Mouse (Mus musculus): ENCODE results near the gene Aldh16a1.
"Not testable (repeated sequence)": the region's sequence is repeated elsewhere in the genome, so short reads cannot be mapped to it uniquely, and the experiment has no call there.

The Aldh16a1 gene

DNA sequence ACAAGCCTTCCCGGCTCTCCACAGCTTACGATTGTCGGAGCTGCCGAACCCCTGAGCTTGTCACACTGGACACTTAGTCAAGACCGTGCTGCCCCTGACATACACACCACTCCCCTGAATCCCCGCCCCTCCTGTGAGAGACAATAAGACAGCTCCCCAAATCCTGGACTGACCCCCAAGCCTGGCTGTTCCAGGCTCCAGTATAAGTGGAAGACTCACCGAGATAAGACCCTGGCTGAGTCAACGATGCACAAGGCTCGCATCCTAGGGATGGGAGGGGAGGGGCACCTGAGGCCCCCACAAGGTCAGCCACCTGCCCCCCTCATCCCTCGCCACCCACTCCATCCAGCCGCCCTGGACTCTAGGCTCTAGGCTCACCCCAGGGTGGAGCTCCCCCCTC, 22.5 kb downstream of the Aldh16a1 start:
- DNase-seq, result no peak

DNA sequence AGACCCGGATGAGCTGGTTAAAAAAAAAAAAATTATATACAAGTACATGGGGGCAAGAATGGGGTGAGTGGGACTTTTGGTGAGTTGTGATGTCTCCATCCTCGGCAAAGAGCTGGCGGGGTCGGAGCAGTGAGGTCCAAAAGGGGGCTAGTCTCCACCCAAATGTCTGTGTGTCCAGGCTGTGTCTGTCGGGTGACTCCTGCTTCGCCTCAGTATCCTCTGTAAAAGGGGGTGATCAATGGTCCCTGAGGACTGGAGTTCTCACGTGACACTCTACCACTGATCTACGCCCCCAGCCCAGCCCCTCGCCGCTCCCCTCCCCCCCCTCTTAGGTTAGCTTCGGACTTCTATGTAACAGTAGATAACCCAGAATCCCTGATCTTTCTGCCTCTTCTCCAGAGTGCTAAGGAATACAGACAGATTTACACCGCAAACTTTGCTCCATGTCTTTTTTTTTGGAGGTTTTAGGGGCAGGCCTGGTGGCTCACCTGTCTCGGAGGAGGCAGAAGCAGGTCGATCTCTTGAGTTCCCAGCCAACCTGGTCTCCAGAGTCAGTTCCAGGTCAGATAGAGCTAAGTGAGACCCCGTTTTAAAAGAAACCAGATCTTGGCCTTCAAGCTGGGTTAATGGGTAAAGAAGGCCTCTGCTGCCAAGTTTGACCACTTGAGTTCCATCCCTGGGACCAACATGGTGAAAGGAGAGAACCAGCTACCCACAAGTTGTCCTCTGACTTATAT, 24.4 kb downstream of the Aldh16a1 start:
- no peak for DNase-seq

DNA sequence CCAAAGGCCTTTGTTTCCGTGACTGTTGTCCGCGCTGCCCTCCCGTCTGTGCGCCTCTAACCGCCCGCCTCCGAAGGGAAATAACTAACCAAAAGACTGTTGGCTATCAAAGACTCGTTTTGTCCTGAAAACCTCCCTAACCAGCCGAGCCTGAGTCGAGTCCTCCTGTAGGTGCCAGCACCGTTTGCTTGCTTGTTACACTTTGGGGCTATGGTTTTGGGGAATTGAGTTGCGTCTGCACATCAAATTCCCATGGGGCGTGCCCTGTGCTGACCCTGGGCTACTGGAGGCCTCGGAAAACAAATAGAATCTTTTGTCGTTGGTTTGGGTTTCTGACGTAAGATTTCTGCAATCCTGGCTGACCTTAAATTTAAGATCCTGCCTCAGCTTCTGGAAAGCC, 25.1 kb downstream of the Aldh16a1 start:
- no peak for DNase-seq

DNA sequence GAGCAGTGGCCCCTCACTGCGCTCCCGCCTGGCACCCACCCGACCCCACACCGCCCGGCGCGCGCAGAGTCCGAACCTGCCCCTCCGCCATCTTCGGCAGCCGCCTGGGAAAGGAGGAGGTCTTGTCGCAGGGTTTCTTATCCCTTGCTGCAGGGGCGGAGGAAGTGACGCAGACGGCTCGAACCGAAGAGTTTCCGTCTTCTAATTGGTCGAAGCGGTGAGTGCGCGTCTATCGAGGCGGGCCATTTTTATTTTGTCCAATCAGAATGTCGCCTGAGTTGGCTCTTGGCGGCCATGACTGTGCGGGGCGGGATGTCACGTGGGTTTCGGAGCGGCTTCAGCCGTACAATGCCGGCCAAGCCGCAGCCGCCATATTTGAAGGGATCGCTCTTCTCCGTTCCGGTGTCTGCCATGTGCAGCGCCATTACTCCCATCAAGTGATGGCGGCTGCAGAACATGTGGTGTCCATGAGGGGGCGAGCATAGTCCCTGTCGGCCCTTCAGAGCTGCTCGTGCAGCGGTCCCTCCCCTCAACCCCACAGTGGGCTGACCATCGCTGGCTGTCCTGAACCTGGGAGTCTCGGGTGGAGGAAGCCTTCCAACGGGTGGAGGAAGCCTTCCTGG, 25.6 kb downstream of the Aldh16a1 start, which contains the start of gene Rpl13a:
Gene Rpl13a, minus strand, starts transcription at position 138 of the 623 bp plus-strand sequence.
- DNase-seq, result peak; percentile 98 to 99

DNA sequence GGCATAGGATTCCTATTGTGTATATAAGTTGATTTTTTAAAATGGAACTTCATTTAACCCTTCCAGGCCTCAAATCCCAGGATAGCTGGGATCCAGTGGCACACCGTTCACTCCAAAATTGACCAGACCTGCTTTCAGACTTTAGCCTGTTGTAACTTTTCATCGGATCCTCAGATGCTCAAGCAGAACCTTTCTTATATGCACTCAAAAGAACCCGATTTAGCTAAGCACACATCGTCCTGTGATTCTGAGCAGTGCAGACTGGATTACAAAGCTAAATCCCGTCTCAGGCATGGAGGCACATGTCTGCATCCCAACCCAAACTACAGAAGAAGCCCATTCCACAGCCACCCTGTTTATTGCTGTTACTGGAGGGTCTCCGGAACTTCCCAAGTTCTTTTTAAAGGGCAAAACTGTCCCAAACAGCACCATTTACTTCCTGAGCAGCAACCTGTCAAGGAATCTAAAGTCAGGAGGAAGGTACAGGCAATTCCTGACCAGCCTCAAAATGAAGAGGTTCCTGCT, 26.6 kb downstream of the Aldh16a1 start:
- DNase-seq, result no peak

DNA sequence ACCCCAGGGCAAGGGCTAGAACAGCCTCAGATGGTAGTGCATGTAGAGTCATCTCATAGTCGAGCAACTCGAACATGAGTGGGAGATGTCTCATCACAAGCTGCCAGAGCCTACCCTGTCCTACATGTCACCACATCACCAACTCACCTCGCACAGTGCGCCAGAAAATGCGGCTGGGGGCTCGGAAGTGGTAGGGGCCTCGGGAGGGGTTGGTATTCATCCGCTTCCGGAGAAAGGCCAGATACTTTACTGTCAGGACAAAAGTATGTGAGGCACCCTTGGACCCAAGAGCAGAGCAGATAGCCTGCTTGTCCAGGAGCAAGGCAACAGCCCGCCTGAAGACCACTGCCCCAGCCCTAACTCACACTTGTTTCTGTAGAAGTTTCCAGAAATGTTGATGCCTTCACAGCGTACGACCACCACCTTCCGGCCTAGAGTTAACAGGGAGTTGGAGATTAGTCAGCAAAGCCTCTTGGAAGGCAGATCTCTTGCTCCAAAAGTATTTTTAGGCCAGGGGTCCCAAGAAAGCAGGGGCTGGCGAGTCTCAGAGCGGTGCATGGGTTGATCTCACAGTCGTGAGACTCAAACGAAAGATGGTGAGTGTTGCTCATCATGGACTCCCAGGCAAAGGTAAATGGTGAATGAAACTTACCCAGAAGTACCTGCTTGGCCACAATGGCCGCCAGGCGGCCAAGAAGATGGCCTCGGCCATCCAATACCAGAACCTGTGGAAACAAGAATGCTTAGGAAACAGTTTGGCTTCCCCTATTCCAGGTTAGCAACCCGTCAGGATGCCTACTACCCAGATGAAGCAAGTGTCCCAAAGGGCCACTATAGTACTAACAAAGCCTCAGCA, 27.3 kb downstream of the Aldh16a1 start:
- DNase-seq, result no peak

DNA sequence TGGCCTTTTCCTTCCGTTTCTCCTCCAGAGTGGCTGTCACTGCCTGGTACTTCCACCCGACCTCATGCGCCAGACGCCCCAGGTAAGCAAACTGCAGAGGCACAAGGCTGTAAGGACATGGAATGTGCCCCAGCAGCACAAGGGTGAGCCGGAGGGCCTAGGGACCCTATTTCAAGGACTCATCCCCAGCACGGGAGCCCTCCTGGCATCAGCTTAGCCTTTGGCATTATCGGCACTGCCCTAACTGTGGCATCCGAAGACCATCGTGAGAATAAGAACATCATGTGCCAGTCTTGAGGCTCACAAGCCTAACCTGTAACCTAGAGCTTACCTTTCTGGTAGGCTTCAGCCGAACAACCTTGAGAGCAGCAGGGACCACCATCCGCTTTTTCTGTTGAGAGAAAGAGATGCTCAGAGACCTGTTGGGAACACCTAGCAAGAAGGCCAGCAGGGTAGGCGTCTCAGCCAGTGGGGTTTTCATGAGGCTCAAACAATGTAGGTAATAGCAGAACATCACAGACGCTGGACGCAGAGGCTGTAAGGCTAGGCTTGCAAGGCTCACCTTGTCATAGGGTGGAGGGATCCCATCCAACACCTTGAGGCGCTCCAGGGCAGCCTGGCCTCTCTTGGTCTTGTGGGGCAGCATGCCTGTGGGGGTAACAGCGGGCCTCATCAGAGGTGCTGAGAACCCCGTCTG, 28.1 kb downstream of the Aldh16a1 start:
- DNase-seq, result no peak

DNA sequence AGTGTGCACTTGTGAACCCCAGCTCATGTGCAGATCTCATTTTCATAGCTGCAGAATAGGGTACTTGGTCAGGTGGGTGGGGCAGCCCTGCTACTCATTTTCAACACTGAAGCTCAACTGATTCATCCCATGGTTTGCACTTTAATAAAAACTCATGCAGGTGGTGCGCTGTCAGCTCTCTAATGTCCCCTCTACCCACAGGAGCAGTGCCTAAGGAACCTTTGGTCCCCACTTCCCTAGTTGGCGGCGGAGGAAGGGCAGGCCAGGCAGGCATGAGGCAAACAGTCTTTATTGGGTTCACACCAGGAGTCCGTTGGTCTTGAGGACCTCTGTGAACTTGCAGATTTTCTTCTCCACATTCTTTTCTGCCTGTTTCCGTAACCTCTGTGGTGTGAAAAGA, 28.7 kb downstream of the Aldh16a1 start:
- DNase-seq, result not testable (repeated sequence)

DNA sequence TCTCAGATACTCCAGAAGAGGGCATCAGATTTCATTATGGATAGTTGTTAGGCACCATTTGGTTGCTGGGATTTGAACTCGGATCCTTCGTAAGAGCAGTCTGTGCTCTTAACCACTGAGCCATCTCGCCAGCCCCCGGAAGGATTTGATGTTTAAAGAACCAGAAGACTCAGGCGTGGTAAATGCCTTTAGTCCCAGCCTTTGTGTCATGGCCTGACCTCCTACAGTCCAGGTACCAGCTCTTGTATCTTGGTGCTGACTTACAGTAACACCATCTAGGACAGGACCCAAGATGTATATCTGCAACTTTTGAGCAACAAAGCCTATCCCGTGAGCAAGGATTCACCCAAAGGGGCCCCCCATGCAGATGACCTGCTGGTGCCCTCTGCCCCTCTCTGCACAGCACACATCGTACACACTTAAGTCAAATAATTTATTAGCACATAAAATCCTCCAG, 29.2 kb downstream of the Aldh16a1 start:
- DNase-seq, result no peak

DNA sequence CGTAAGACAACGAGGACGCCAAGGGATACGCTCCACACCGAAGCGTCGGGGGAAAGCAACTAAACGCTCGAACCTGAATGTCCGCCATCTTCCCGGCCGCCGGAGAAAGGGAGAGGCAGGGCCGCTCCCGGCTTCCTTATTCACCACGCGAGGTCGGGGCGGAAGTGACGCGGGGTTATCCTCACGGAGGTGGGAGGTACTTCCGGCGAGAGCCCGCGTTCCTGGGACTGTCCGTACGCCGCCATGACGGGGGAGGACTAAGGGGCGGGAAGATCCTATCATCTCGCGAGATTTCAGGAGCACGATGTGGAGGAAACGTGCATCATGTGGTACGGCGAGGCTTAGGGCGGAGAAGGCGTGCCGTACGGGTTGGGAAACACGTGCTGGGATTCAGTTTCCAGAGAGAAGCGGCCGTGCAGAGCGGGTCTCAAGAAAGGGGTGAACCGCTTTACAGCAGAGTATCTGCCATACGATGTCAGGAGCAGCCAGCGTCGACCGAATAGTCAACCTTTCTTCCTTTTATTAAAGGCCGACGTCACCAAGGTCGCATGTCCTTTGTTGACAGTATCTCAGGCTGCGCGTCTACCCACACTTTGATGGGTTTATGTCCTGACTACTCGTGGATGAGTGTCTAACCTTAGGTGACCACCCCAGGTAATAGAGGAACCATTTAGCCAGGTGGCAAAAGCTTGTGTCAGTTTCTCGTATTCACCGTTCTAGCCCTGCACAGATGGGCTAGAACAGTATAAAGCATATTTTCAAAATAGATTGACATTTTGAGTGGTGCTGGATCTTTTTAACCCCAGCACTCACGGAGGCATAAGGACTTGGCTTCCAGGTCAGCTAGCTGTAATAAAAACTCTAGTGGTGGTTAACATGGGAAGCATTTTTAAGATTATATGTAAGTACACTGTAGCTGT, 29.9 kb downstream of the Aldh16a1 start, which contains the start of gene Rps11:
Gene Rps11, minus strand, starts transcription at position 216 of the 920 bp plus-strand sequence.
- peak; percentile 97 to 99 for DNase-seq

DNA sequence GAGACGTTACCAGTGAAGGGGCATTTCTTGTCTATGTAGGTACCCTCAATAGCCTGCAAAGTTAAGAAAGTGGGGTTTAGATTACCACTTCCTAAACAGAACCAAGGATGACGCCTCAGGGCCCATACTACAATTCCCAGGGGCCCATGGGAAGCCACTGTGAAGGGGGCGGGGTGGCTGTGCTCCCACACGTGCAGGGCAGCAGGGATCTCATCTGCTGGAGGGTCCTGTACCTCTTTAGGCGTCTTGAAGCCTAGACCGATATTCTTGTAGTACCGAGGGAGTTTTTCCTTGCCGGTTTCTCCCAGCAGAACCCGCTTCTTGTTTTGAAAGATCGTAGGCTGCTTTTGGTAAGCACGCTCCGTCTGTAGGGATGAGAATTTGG, 31.2 kb downstream of the Aldh16a1 start:
- no peak for DNase-seq

DNA sequence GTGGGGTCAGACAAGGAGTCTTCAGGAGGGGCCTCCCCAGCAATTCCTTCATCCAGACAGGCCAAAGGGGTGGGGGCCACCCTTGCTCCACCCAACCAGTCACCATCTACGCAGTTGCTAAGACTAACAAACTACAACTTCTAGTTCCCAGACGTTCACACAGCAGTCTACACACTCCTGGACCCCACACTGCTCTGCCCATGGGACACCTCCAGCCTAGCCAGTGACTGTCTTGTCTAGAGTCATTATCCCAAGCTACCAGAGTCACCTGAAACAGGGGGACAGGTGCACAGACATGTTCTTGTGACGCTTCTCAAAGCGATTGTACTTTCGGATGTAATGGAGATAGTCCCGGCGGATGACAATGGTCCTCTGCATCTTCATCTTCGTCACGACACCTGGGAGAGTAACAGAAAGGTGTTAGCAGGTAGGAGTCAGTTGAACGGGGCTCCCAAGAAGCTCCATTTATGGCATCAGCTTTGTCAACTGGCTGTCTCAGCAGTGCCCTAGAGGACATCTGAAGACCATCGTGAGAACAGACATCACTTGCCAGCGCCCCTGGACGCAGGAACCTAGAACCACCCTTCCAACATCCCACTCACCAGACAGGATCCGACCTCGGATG, 31.7 kb downstream of the Aldh16a1 start:
- no peak for DNase-seq

DNA sequence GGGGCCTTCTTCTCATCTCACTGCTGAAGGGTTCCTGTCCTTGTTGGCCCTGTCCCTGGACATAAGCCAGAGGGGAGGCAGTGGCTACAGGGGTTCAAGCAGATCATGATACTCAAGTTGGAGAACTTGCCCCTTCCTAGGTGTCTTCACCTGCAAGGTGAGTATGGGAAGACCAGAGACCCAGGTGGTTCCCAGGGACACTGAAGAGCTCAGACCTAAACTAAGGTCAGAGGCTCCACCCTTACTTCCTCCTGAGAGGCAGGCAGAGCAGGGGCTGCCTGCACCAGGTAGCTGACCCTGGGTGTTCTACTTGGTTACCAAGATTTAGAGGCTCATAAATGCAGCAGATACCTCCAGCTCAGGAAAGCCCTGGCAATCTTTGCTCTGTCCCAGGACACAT, 32.4 kb downstream of the Aldh16a1 start:
- no peak for DNase-seq

DNA sequence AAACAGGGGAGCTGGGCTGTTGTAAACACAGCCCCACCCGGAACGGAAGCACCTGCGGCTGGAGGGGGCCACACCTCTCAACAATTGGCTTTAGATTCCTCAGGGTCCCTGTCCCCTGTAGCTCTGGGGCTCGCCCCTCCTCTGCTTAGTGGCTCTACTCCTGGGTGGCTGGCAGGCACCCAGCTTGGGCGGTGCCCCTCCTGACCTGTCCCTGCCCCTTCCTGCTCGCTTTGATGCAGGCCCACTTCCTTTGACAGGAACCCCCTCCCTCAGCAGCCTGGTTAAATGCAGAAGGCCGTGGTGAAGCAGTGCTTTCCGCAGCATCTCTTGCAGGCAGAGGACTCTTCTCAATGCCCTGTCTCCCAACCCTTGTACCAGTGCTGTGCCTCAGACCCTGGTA, 33.0 kb downstream of the Aldh16a1 start:
- no peak for DNase-seq

DNA sequence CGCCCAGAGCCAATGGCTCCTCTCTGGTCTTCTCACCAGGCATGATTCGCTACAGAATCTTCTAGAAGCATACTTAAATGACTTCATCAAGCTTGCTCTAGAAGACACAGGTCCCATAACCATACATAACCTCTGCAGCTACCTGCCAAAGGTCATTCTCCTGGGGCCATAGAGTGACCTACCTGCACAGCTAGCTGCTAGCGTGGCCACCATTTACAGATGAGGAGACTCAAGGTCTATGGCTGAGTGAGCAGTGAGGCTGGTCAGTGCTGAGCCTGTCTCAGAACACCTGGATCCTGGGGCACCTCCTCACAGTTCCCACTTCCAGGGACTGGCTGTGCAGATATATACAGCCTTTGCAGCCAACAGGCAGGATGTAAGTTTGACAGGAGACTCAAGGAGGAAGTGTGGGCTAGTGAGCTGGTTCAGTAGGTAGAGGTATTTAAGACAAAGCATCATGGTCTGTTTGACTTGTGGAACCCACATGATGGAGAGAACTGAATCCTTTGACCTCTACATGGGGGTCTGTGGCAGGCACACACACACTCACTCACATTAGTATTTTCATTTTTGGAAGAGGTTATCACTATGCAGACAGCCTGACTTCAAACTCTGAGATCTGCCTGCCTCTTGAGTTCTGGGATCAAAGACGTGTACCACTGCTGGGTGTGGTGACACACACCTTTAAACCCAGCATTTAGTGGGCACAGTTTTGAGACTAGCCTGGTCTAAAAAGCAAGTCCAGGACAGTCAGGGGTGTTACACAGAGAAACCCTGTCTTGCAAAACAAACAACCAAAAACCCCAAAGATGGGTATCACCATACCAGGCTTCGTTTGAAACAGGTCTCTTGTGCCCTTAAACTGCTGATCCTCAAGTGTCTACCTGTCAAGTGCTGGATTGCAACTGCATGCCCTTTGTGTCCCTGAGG, 34.3 kb downstream of the Aldh16a1 start:
- no peak for DNase-seq

DNA sequence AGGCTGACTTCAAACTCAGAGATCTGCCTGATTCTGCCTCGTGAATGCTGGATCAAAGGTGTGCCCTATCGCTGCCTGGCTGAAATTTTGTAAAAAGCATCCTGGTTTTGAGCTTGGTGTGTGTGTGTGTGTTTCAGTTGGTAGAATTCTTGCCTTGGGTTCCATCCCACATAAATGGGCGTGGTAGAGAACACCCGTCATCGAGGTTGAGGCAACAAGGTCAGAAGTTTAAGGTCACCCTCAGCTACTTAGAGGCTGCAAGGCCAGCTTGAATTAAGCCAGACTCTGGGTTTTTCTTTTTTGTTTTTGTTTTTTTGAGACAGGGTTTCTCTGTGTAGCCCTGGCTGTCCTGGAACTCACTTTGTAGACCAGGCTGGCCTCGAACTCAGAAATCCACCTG, 36.0 kb downstream of the Aldh16a1 start:
- DNase-seq, result no peak

DNA sequence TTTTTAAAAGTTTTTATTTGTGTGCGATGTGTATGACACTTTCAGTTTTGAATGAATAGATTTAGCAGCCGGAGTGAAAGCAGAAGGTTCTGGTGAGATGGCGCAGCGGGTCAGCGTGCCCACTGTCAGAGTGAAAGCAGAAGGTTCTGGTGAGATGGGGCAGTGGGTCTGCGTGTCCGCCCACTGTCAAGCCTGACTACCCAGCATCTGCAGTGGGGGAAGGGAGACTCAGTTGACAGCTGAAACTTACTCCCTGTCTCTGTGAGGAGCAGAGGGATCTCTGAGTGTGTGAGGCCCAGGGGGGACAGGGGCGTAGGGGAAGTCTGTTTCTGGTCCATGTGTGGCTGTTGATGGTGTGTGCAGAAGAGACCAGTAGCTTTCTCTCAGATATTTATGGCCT, 36.8 kb downstream of the Aldh16a1 start:
- DNase-seq, result no peak

DNA sequence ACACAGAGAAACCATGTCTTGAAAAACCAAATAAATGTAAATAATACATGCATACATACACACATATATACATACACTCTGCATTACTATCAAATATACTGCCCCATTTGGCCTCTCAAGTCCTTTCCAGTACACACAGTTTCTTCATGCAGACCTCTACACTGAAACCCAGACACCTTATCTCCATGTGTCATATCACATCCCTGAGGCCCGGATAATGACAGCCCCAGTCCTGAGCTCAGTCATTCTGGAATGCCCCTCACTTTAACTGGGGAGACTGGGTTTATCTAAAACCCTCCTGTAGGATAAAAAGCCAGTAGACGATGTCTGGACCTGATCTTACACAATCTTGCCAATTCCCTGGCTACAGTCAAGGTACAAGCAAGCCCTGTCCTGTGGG, 40.9 kb downstream of the Aldh16a1 start:
- DNase-seq, result no peak

DNA sequence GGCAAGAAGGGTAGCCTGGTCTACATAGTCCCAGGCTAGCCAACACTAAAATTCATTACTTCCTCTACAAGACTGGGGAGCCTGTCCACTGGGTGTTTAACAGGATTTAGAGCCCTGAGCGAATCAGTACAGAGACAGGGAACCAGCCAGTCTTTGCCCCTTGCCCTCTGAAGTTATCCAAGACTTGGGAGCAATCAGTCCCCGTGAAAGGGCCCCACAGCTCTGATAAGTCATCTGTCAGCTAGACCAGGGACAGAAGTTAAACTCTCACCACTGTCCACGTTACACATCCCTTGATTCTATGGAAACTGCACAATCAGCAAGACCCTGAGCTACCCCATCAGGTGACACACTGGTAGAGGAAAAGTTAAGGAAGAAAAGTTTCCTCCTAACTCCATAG, 41.9 kb downstream of the Aldh16a1 start:
- DNase-seq, result no peak

DNA sequence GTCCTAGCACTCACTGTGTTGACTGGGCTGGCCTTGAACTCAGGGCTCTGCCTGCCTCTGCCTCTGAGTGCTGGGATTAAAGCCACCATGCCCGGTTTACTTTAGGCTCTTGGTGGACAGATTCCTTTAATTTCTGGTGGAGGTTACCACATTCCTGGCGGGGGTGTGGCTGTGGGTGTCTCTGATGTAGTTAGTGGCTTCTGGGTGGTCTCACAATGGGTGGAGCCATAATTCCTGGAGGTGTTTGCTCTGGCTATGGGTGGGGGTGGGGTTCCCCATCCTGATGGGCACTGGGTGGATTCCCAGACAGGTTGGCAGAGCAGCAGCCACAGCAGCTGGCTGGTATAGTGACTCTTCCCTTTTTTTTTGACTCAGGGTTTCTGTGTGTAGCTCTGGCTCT, 42.4 kb downstream of the Aldh16a1 start:
- DNase-seq, result no peak

Data from cerebellum, postnatal 36 days (tissue).